Mouse (Mus musculus) liver, embryonic 13.5 days (tissue): ENCODE measurements around the gene Rhog. TPM values are rescaled to one million over a fixed set of nuclear protein-coding genes. Genes with fewer than 3 reads are reported as not detected.

Experiments used
- ATAC-seq: fragments of 200-750 bp; cut with Nextera tagmentation; 2 replicates; pipeline ENCODE4 v1.8.0; 2017; ENCODE audit warnings: low read depth, mild to moderate bottlenecking, moderate number of reproducible peaks, moderate library complexity
- DNase-seq: peaks from one replicate; pipeline ENCODE4 v3.0.0; 2022
- H3K27ac ChIP-seq: fragments of 300-500 bp; sonication (generic); 2 replicates; pipeline ENCODE4 v1.5.1; 2015; ENCODE audit warnings: moderate library complexity, mild to moderate bottlenecking, inconsistent platforms
- H3K27me3 ChIP-seq: fragments of 300-500 bp; sonication (generic); 2 replicates; pipeline ENCODE4 v1.6.1; 2015; ENCODE audit warnings: mild to moderate bottlenecking, inconsistent platforms
- H3K36me3 ChIP-seq: fragments of 300-500 bp; sonication (generic); 2 replicates; pipeline ENCODE4 v1.6.1; 2015; ENCODE audit warnings: mild to moderate bottlenecking, inconsistent platforms
- H3K4me1 ChIP-seq: fragments of 300-500 bp; sonication (generic); replicated peaks from 2 replicates; pipeline ENCODE4 v1.6.1; 2015; ENCODE audit warnings: inconsistent platforms
- H3K4me2 ChIP-seq: fragments of 300-500 bp; sonication (generic); 2 replicates; pipeline ENCODE4 v1.6.1; 2015; ENCODE audit warnings: inconsistent platforms, mild to moderate bottlenecking, moderate library complexity
- H3K4me3 ChIP-seq: fragments of 300-500 bp; sonication (generic); replicated peaks from 2 replicates; pipeline ENCODE4 v1.5.1; 2015; ENCODE audit warnings: mild to moderate bottlenecking, inconsistent platforms
- H3K9ac ChIP-seq: fragments of 300-500 bp; sonication (generic); 2 replicates; pipeline ENCODE4 v1.6.1; 2015; ENCODE audit warnings: mild to moderate bottlenecking, inconsistent platforms
- H3K9me3 ChIP-seq: fragments of 300-500 bp; sonication (generic); replicated peaks from 2 replicates; pipeline ENCODE4 v1.6.1; 2016; ENCODE audit warnings: inconsistent platforms
- WGBS: fragments of 180-500 bp; shearing (Covaris S2); methylation state at CpG from one replicate; pipeline ENCODE4 v1.1.7; 2015; ENCODE audit not compliant: insufficient replicate concordance; 5-methylcytosine and 5-hydroxymethylcytosine counted together
- polyA plus RNA-seq: library from polyadenylated mRNA; unstranded; fragments of >200 nt; fragmentation: Nextera tagmentation; extraction: Ambion mirVana; gene quantifications from 2 replicates; pipeline ENCODE4 v1.2.1, GENCODE M21; 2015

Rhog gene
- polyA plus RNA-seq, 1 experiment from 2014 or later, result 56.0 TPM

GRCm38 (mm10) chr7:102249896-102250630, 5.8 kb downstream of the Rhog start:
- peak overlapping the region; percentile 98 for H3K27ac ChIP-seq
- H3K4me3 ChIP-seq, result peak overlapping the region; percentile 90
- peak; percentile 68 for DNase-seq
- H3K36me3 ChIP-seq, result no peaks in the 10 kb centered on the region
- H3K9ac ChIP-seq, result peak overlapping the region; percentile 93
- no peaks in the 10 kb centered on the region for H3K27me3 ChIP-seq
- H3K4me2 ChIP-seq, result peak overlapping the region; percentile 98
- WGBS, result 0% methylated on average over 39 of the region's 49 CpGs
- no peaks in the 10 kb centered on the region for H3K9me3 ChIP-seq
- peaks cover 71% of the 10 kb centered on the region for H3K4me1 ChIP-seq
- peak; percentile 81 for ATAC-seq

GRCm38 (mm10) chr7:102249531-102249895, 6.3 kb downstream of the Rhog start:
- Histone ChIP-seq H3K4me1 (peaks cover 76% of the 10 kb centered on the region), H3K36me3 (peaks cover 4% of the 10 kb centered on the region; the same call in 1 of the 2 replicates), H3K27me3 (no peaks in the 10 kb centered on the region), H3K4me3 (peak overlapping the region; percentile 90), H3K9me3 (no peaks in the 10 kb centered on the region), H3K9ac (peak overlapping the region; percentile 93), H3K27ac (peak overlapping the region; percentile 98), H3K4me2 (peak overlapping the region; percentile 98)
- ATAC-seq, result peak; percentile 36
- WGBS, result under 1% methylated on average over 23 of the region's 23 CpGs
- DNase-seq, result no peak

- H3K4me1 ChIP-seq, result peaks cover 77% of the 10 kb centered on the region
- ATAC-seq, result peak; percentile 6; the same call in 1 of the 2 replicates
- peaks cover 9% of the 10 kb centered on the region; the same call in 1 of the 2 replicates for H3K36me3 ChIP-seq
- peak overlapping the region; percentile 98 for H3K27ac ChIP-seq
- peak overlapping the region; percentile 93 for H3K9ac ChIP-seq
- peak; percentile 29 for DNase-seq
- H3K4me2 ChIP-seq, result peak overlapping the region; percentile 98
- WGBS, result 4% methylated on average over 16 of the region's 16 CpGs
- no peaks in the 10 kb centered on the region for H3K9me3 ChIP-seq
- no peaks in the 10 kb centered on the region for H3K27me3 ChIP-seq
- H3K4me3 ChIP-seq, result peak overlapping the region; percentile 90
Observed at GRCm38 (mm10) chr7:102248691-102249404, 7.0 kb downstream of the Rhog start.

GRCm38 (mm10) chr7:102246956-102247797, 8.7 kb downstream of the Rhog start:
- no peaks in the 10 kb centered on the region for H3K9me3 ChIP-seq
- ATAC-seq (no peak), DNase-seq (no peak)
- H3K4me1 ChIP-seq, result peaks cover 83% of the 10 kb centered on the region
- no peaks in the 10 kb centered on the region for H3K27me3 ChIP-seq
- peak overlapping the region; percentile 90 for H3K4me3 ChIP-seq
- peak overlapping the region; percentile 98 for H3K4me2 ChIP-seq
- 18% methylated on average over 12 of the region's 12 CpGs for WGBS
- peak overlapping the region; percentile 93 for H3K9ac ChIP-seq
- H3K36me3 ChIP-seq, result peaks cover 18% of the 10 kb centered on the region; the same call in 1 of the 2 replicates
- peak overlapping the region; percentile 98 for H3K27ac ChIP-seq

DNA sequence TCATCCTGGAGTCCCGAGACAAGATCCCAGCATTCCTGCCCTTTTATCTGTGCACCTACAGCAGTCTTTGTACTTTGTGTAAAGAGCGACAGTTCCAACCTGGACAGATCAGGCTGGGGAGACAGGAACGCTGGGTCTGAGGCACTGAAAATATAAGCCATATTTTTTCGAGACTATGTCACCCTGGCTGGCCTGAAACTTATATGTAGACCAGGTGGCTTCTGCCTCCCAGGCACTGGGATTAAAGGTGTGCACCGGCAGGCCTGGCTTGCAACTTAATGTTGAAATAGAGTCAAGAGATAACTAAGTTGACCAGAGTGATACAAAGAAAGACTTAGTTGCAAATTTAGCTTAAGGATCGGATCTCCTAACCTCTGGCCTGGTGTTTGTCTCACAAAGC, 9.6 kb downstream of the Rhog start:
- Histone ChIP-seq H3K4me2 (peak overlapping the region; percentile 98), H3K9ac (peak overlapping the region; percentile 93), H3K27ac (peak overlapping the region; percentile 98), H3K9me3 (no peaks in the 10 kb centered on the region), H3K4me1 (peaks cover 80% of the 10 kb centered on the region), H3K27me3 (no peaks in the 10 kb centered on the region), H3K4me3 (peak overlapping the region; percentile 90), H3K36me3 (peaks cover 27% of the 10 kb centered on the region)
- ATAC-seq (no peak), DNase-seq (no peak)
- WGBS, result 42% methylated on average over 6 of the region's 6 CpGs

- Histone ChIP-seq H3K36me3 (peaks cover 32% of the 10 kb centered on the region), H3K9me3 (no peaks in the 10 kb centered on the region), H3K4me1 (peaks cover 80% of the 10 kb centered on the region), H3K9ac (peak overlapping the region; percentile 93), H3K4me3 (peak overlapping the region; percentile 90), H3K27me3 (no peaks in the 10 kb centered on the region), H3K4me2 (peak overlapping the region; percentile 98), H3K27ac (peak overlapping the region; percentile 98)
- 0% methylated on average over 1 of the region's 1 CpGs for WGBS
- no peak for DNase-seq
- ATAC-seq, result no peak
Observed at GRCm38 (mm10) chr7:102245775-102246174, 10.1 kb downstream of the Rhog start.

- peak overlapping the region; percentile 98 for H3K27ac ChIP-seq
- DNase-seq (no peak), ATAC-seq (no peak)
- H3K4me1 ChIP-seq, result peaks cover 80% of the 10 kb centered on the region
- peak overlapping the region; percentile 98 for H3K4me2 ChIP-seq
- no peaks in the 10 kb centered on the region for H3K27me3 ChIP-seq
- no peaks in the 10 kb centered on the region for H3K9me3 ChIP-seq
- H3K9ac ChIP-seq, result peak overlapping the region; percentile 93
- H3K36me3 ChIP-seq, result peaks cover 40% of the 10 kb centered on the region
- WGBS, result 61% methylated on average over 3 of the region's 3 CpGs
- no peak overlapping the region for H3K4me3 ChIP-seq
Observed at GRCm38 (mm10) chr7:102244782-102245535, 10.9 kb downstream of the Rhog start.

- no peaks in the 10 kb centered on the region for H3K9me3 ChIP-seq
- no peaks in the 10 kb centered on the region for H3K27me3 ChIP-seq
- peak overlapping the region; percentile 43; the same call in 1 of the 2 replicates for H3K9ac ChIP-seq
- ATAC-seq (no peak; the same call in 1 of the 2 replicates), DNase-seq (no peak)
- H3K36me3 ChIP-seq, result peaks cover 51% of the 10 kb centered on the region
- H3K4me1 ChIP-seq, result peaks cover 77% of the 10 kb centered on the region
- H3K4me2 ChIP-seq, result peak overlapping the region; percentile 98
- H3K27ac ChIP-seq, result peak overlapping the region; percentile 98
- H3K4me3 ChIP-seq, result no peak overlapping the region
- 26% methylated on average over 2 of the region's 2 CpGs for WGBS
Observed at GRCm38 (mm10) chr7:102243870-102244269, 12.0 kb downstream of the Rhog start.

- 32% methylated on average over 3 of the region's 3 CpGs for WGBS
- H3K27ac ChIP-seq, result peak overlapping the region; percentile 98; the same call in 1 of the 2 replicates
- peaks cover 61% of the 10 kb centered on the region for H3K36me3 ChIP-seq
- H3K4me2 ChIP-seq, result no peak overlapping the region
- ATAC-seq (no peak), DNase-seq (no peak)
- no peak overlapping the region for H3K4me3 ChIP-seq
- no peak overlapping the region for H3K9ac ChIP-seq
- no peaks in the 10 kb centered on the region for H3K9me3 ChIP-seq
- no peaks in the 10 kb centered on the region for H3K27me3 ChIP-seq
- H3K4me1 ChIP-seq, result peaks cover 67% of the 10 kb centered on the region
Observed at GRCm38 (mm10) chr7:102242917-102243316, 12.9 kb downstream of the Rhog start.

DNA sequence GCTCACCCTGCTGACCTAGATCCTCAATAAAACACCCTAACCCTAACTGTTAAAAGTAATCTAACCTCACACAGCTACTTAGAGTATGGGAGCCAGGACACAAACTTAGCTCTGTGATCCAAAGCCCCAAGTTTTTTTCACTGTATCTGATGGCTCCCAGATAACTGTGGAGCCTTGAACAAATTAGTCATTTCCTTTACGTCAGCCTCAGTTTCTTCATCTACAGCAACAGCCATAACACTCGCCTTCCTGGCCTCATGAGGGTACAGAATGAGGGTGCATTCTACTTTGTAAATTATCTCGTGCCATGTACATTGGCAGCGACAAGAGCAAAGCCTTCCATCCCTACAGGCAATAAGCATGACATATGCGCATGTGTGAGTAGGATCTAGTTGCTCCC, 13.5 kb downstream of the Rhog start:
- H3K9me3 ChIP-seq, result no peaks in the 10 kb centered on the region
- ATAC-seq (no peak), DNase-seq (no peak)
- H3K4me3 ChIP-seq, result no peak overlapping the region
- WGBS, result 43% methylated on average over 5 of the region's 5 CpGs
- peaks cover 66% of the 10 kb centered on the region for H3K36me3 ChIP-seq
- H3K9ac ChIP-seq, result no peak overlapping the region
- H3K4me1 ChIP-seq, result peaks cover 62% of the 10 kb centered on the region
- no peaks in the 10 kb centered on the region for H3K27me3 ChIP-seq
- no peak overlapping the region for H3K4me2 ChIP-seq
- H3K27ac ChIP-seq, result peak overlapping the region; percentile 3
